Mouse (Mus musculus) ovary, adult 18-20 months (tissue): ENCODE results near the gene Gm5795.
"Not testable (repeated sequence)": the region's sequence is repeated elsewhere in the genome, so short reads cannot be mapped to it uniquely, and the experiment has no call there.

Experiments used
- DNase-seq: peaks from one replicate; pipeline ENCODE4 v3.0.0; 2022; ENCODE audit warnings: low spot score, mixed read lengths

The Gm5795 gene

GRCm38 (mm10) chr14:3187955-3188354 is at the start of gene Gm5795:
Gene Gm5795 (plus strand): TSS chr14:3188255.
- not testable (repeated sequence) for DNase-seq

GRCm38 (mm10) chr14:3208272-3209152 is 20.5 kb downstream of the Gm5795 start, which contains the start of gene D830030K20Rik:
Gene D830030K20Rik (plus strand): TSS chr14:3208488.
- not testable (repeated sequence) for DNase-seq

GRCm38 (mm10) chr14:3209367-3209766 is 21.3 kb downstream of the Gm5795 start:
- not testable (repeated sequence) for DNase-seq
